Mouse (Mus musculus): ENCODE results near the gene Col4a1.

- no peak for TF ChIP-seq POLR2A (IDR thresholded peaks at IDR 0.05; ENCODE audit: low read depth, low read length)
- TF ChIP-seq CTCF (IDR thresholded peaks at IDR 0.05; ENCODE audit: extremely low read depth, insufficient read length, insufficient replicate concordance, low read depth, low read length) = no peak
Observed at GRCm38 (mm10) chr8:11156319-11156692, 156.3 kb downstream of the Col4a1 start.

Measured in small intestine, adult 2 months (tissue).